Mouse (Mus musculus): Measurements from ENCODE around the gene Wbp1l. TPM values are rescaled to one million over a fixed set of nuclear protein-coding genes. Genes with fewer than 3 reads are reported as not detected.

The Wbp1l gene
- total and polyA plus RNA-seq, 3 experiments = 52.9 to 70.0 TPM; not detected in 1

DNA sequence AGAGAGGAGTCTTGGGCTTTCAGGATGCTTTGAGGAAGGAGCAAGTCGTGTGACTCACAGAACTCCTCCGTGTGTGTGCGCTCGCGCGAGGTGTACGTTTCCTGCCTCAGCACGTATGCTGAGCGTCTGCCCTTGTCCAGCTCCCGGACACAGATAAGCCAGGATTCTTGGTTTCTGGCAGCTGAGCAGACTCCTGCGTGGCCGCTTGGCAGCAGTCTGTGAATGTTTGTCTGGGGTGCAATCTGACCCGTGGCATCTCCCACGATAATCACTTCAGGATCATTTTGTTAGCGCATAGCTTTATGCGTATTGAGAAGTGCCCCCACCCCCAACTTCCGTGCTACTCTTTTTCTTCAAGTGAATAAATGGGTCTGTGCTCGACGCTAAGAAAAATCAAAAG is 20.1 kb downstream of the Wbp1l start:
- Histone ChIP-seq H3K27ac (ENCODE audit: control insufficient read depth, low read depth, low read length) (no peak overlapping the region), H3K9me3 (replicated peaks; ENCODE audit: insufficient read depth, low read length) (no peaks in the 10 kb centered on the region), H3K27me3 (ENCODE audit: control insufficient read depth in 1 of 2, insufficient read depth in 2 of 2, low read length in 2 of 2) (no peaks in the 10 kb centered on the region), H3K36me3 (ENCODE audit: control insufficient read depth in 1 of 2, insufficient read depth in 2 of 2, low read length in 2 of 2) (peaks cover 0 to 5% of the 10 kb centered on the region in 2 experiments; a peak in 2 of 4 replicates), H3K9ac (ENCODE audit: control insufficient read depth, low read depth, low read length, poor library complexity, severe bottlenecking) (no peak overlapping the region), H3K4me1 (ENCODE audit: control insufficient read depth in 1 of 2, insufficient read depth in 2 of 2, low read length in 2 of 2) (no peaks in the 10 kb centered on the region), H3K4me3 (ENCODE audit: control insufficient read depth in 1 of 2, insufficient read depth in 1 of 2, low read depth in 2 of 2, low read length in 2 of 2) (no peak overlapping the region), H3K79me2 (ENCODE audit: control insufficient read depth, insufficient read depth, low read length, poor library complexity) (no peaks in the 10 kb centered on the region)
- TF ChIP-seq SMC3 (IDR thresholded peaks at IDR 0.05; ENCODE audit: low read depth, low read length) (no peak), BHLHE40 (IDR thresholded peaks at IDR 0.05; ENCODE audit: borderline replicate concordance, low read depth, low read length) (no peak), POLR2A (IDR thresholded peaks at IDR 0.05; ENCODE audit: control insufficient read depth in 1 of 2, insufficient read depth in 1 of 2, low read depth in 1 of 2, low read length in 2 of 2, poor library complexity in 1 of 2) (no peak), HCFC1 (IDR thresholded peaks at IDR 0.05; ENCODE audit: low read depth, low read length) (no peak), EP300 (IDR thresholded peaks at IDR 0.05; ENCODE audit: low read depth in 1 of 2, low read length in 2 of 2) (no peak), MAX (IDR thresholded peaks at IDR 0.05; ENCODE audit: low read length) (no peak), GABPA (IDR thresholded peaks at IDR 0.05; ENCODE audit: low read depth, low read length) (no peak), ZNF384 (IDR thresholded peaks at IDR 0.05; ENCODE audit: low read depth, low read length) (no peak), UBTF (IDR thresholded peaks at IDR 0.05; ENCODE audit: borderline replicate concordance, insufficient read depth, low read depth, low read length) (no peak)
- no peak for DNase-seq (ENCODE audit: low read depth, low spot score)

DNA sequence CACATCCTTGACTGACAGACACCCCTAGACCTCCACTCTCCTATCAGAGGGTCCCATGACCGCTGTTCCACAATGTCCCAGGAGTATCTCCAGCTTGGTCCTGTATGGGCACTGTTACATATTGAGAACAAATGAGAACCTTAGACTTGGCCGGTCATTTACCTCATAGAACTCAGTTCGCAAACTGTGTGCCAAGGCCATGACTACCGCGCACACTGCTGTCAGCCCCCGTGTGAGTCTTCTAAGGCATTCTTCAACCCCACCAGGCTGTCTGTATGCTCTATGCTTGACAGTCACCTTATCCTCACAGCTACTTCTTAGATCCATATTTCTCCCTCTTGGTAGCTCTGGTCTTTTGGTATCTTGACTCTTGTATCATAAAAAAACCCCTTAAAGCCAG is 20.6 kb downstream of the Wbp1l start:
- H3K4me1 ChIP-seq (ENCODE audit: control insufficient read depth in 1 of 2, insufficient read depth in 2 of 2, low read length in 2 of 2) = no peaks in the 10 kb centered on the region
- H3K36me3 ChIP-seq (ENCODE audit: control insufficient read depth in 1 of 2, insufficient read depth in 2 of 2, low read length in 2 of 2) = peaks cover 0 to 4% of the 10 kb centered on the region in 2 experiments; a peak in 2 of 4 replicates
- no peak overlapping the region for H3K9ac ChIP-seq (ENCODE audit: control insufficient read depth, low read depth, low read length, poor library complexity, severe bottlenecking)

More for the DNA sequence above, 20.6 kb downstream of the Wbp1l start:
- TF ChIP-seq JUND (IDR thresholded peaks at IDR 0.05; ENCODE audit: low read depth, low read length) = no peak
- TF ChIP-seq USF1 (IDR thresholded peaks at IDR 0.05; ENCODE audit: low read depth, low read length) = no peak
- TF ChIP-seq NRF1 (IDR thresholded peaks at IDR 0.05; ENCODE audit: insufficient read depth, low read depth, low read length, poor library complexity, severe bottlenecking) = no peak
- no peak for TF ChIP-seq TCF12 (IDR thresholded peaks at IDR 0.05; ENCODE audit: low read depth, low read length)
- no peak for TF ChIP-seq TAL1 (IDR thresholded peaks at IDR 0.05; ENCODE audit: low read length)
- no peak for TF ChIP-seq MXI1 (IDR thresholded peaks at IDR 0.05; ENCODE audit: low read depth, low read length)
- TF ChIP-seq MAZ (IDR thresholded peaks at IDR 0.05; ENCODE audit: low read depth, low read length) = no peak
- no peak for TF ChIP-seq GABPA (IDR thresholded peaks at IDR 0.05; ENCODE audit: low read depth, low read length)
- no peak for TF ChIP-seq CHD2 (IDR thresholded peaks at IDR 0.05; ENCODE audit: low read length)
- TF ChIP-seq KAT2A (conservative IDR thresholded peaks at IDR 0.05; ENCODE audit: low read depth, low read length) = no peak
- TF ChIP-seq SIN3A (IDR thresholded peaks at IDR 0.05; ENCODE audit: low read length) = no peak
- TF ChIP-seq BHLHE40 (IDR thresholded peaks at IDR 0.05; ENCODE audit: borderline replicate concordance, low read depth, low read length) = no peak
- no peak for TF ChIP-seq MAFK (IDR thresholded peaks at IDR 0.05; ENCODE audit: borderline replicate concordance, low read depth, low read length)
- no peak for TF ChIP-seq EP300 (IDR thresholded peaks at IDR 0.05; ENCODE audit: low read depth in 1 of 2, low read length in 2 of 2)
- TF ChIP-seq POLR2AphosphoS5 (IDR thresholded peaks at IDR 0.05; ENCODE audit: borderline replicate concordance, low read depth, low read length) = no peak
- no peak for TF ChIP-seq ZNF384 (IDR thresholded peaks at IDR 0.05; ENCODE audit: low read depth, low read length)
- no peak for TF ChIP-seq NELFE (IDR thresholded peaks at IDR 0.05; ENCODE audit: low read depth, low read length)
- no peaks in the 10 kb centered on the region for H3K9me3 ChIP-seq (replicated peaks; ENCODE audit: insufficient read depth, low read length)
- H3K27me3 ChIP-seq (ENCODE audit: control insufficient read depth in 1 of 2, insufficient read depth in 2 of 2, low read length in 2 of 2) = no peaks in the 10 kb centered on the region
- no peak overlapping the region for H3K4me3 ChIP-seq (ENCODE audit: control insufficient read depth in 1 of 2, insufficient read depth in 1 of 2, low read depth in 2 of 2, low read length in 2 of 2)
- DNase-seq (ENCODE audit: low read depth, low spot score) = no peak
- H3K27ac ChIP-seq (ENCODE audit: control insufficient read depth, low read depth, low read length) = no peak overlapping the region
- no peaks in the 10 kb centered on the region for H3K79me2 ChIP-seq (ENCODE audit: control insufficient read depth, insufficient read depth, low read length, poor library complexity)

Measured in MEL (cell line).